Mouse (Mus musculus) liver, adult 2 months (tissue): ENCODE measurements around the gene Ninj2. TPM values are rescaled to one million over a fixed set of nuclear protein-coding genes. Genes with fewer than 3 reads are reported as not detected.

Experiments used
- DNase-seq: peaks from one replicate; pipeline ENCODE4 v3.0.0-alpha.2; 2011; ENCODE audit warnings: low read depth, low spot score; ENCODE audit errors: extremely low read depth
- H3K27ac ChIP-seq: fragments of 200-500 bp; replicated peaks from 2 replicates; pipeline ENCODE4 v1.5.1; 2012; ENCODE audit warnings: low read depth, mild to moderate bottlenecking, control low read depth, inconsistent platforms, low read length; ENCODE audit not compliant: insufficient read depth
- H3K27me3 ChIP-seq: fragments of 200-500 bp; 2 replicates; pipeline ENCODE4 v1.6.1; 2012; ENCODE audit warnings: mild to moderate bottlenecking, moderate library complexity, low read length, inconsistent platforms; ENCODE audit not compliant: control insufficient read depth, insufficient read depth
- H3K36me3 ChIP-seq: fragments of 200-500 bp; 2 replicates; pipeline ENCODE4 v1.6.1; 2012; ENCODE audit warnings: low read length, inconsistent platforms; ENCODE audit not compliant: control insufficient read depth, insufficient read depth
- H3K4me1 ChIP-seq: fragments of 200-500 bp; 2 replicates; pipeline ENCODE4 v1.6.1; 2011; ENCODE audit warnings: low read length; ENCODE audit not compliant: control insufficient read depth, insufficient read depth
- H3K4me3 ChIP-seq: fragments of 200-500 bp; 2 replicates; pipeline ENCODE4 v1.5.1; 2011; ENCODE audit warnings: low read depth, mild to moderate bottlenecking, control low read depth, low read length, moderate library complexity; ENCODE audit not compliant: insufficient read depth
- H3K79me2 ChIP-seq: fragments of 200-500 bp; 2 replicates; pipeline ENCODE4 v1.6.1; 2012; ENCODE audit warnings: inconsistent platforms, mild to moderate bottlenecking, low read length, moderate library complexity; ENCODE audit not compliant: control insufficient read depth, insufficient read depth
- H3K9ac ChIP-seq: fragments of 200-500 bp; 2 replicates; pipeline ENCODE4 v1.6.1; 2012; ENCODE audit warnings: low read depth, mild to moderate bottlenecking, control low read depth, inconsistent platforms, low read length
- CTCF ChIP-seq: fragments of 200-500 bp; IDR thresholded peaks from 2 replicates; pipeline ENCODE4 v1.5.1; 2011; ENCODE audit warnings: low read depth, low read length, control low read depth
- POLR2A ChIP-seq: fragments of 200-500 bp; IDR thresholded peaks from 2 replicates; pipeline ENCODE4 v1.6.1; 2011; ENCODE audit warnings: low read length, control low read depth; ENCODE audit not compliant: insufficient read depth; ENCODE audit errors: extremely low read depth
- WGBS: fragments of 180-500 bp; shearing (Covaris S2); methylation state at CpG from one replicate; pipeline ENCODE4 v1.1.7; 2018; 5-methylcytosine and 5-hydroxymethylcytosine counted together
- polyA plus RNA-seq: library from polyadenylated mRNA; depleted of rRNA; stranded (reverse); fragments of >200 nt; gene quantifications from 2 replicates; pipeline ENCODE4 v1.2.3, GENCODE M21; 2012
- total RNA-seq: library from RNA; depleted of rRNA; stranded (reverse); fragments of >200 nt; gene quantifications from 2 replicates; pipeline ENCODE4 v1.2.3, GENCODE M21; 2014

Ninj2 gene
- total and polyA plus RNA-seq, 2 experiments = not detected

GRCm38 (mm10) chr6:120126456-120126855 lies 33.3 kb downstream of the Ninj2 start:
- Histone ChIP-seq H3K36me3 (no peaks in the 10 kb centered on the region), H3K27me3 (no peaks in the 10 kb centered on the region), H3K9ac (no peak overlapping the region), H3K4me1 (no peaks in the 10 kb centered on the region), H3K79me2 (no peaks in the 10 kb centered on the region), H3K27ac (no peak overlapping the region), H3K4me3 (no peak overlapping the region)
- WGBS = 98% methylated on average over 8 of the region's 8 CpGs
- no peak for TF ChIP-seq CTCF
- no peak for DNase-seq

- no peak overlapping the region for H3K9ac ChIP-seq
- TF ChIP-seq POLR2A (no peak), CTCF (no peak)
- no peaks in the 10 kb centered on the region for H3K27me3 ChIP-seq
- no peaks in the 10 kb centered on the region for H3K79me2 ChIP-seq
- no peak overlapping the region for H3K4me3 ChIP-seq
- 98% methylated on average over 7 of the region's 7 CpGs for WGBS
- DNase-seq = no peak
- no peaks in the 10 kb centered on the region for H3K36me3 ChIP-seq
- H3K27ac ChIP-seq = no peak overlapping the region
- H3K4me1 ChIP-seq = no peaks in the 10 kb centered on the region
These were observed 34.2 kb downstream of the Ninj2 start for GRCm38 (mm10) chr6:120127321-120127720.

GRCm38 (mm10) chr6:120134748-120135147 lies 41.6 kb downstream of the Ninj2 start:
- no peaks in the 10 kb centered on the region for H3K79me2 ChIP-seq
- no peaks in the 10 kb centered on the region for H3K4me1 ChIP-seq
- DNase-seq = no peak
- no peak overlapping the region for H3K9ac ChIP-seq
- TF ChIP-seq POLR2A (no peak), CTCF (no peak)
- no peaks in the 10 kb centered on the region for H3K36me3 ChIP-seq
- WGBS = 83% methylated on average over 4 of the region's 4 CpGs
- H3K4me3 ChIP-seq = no peak overlapping the region
- no peak overlapping the region for H3K27ac ChIP-seq
- no peaks in the 10 kb centered on the region for H3K27me3 ChIP-seq

- H3K79me2 ChIP-seq = no peaks in the 10 kb centered on the region
- TF ChIP-seq POLR2A (no peak), CTCF (no peak)
- WGBS = 83% methylated on average over 1 of the region's 1 CpGs
- no peaks in the 10 kb centered on the region for H3K4me1 ChIP-seq
- no peak overlapping the region for H3K27ac ChIP-seq
- H3K9ac ChIP-seq = no peak overlapping the region
- H3K36me3 ChIP-seq = no peaks in the 10 kb centered on the region
- H3K4me3 ChIP-seq = no peak overlapping the region
- H3K27me3 ChIP-seq = no peaks in the 10 kb centered on the region
- DNase-seq = peak; percentile 23
These were observed 52.3 kb downstream of the Ninj2 start for GRCm38 (mm10) chr6:120145439-120145838.

DNA sequence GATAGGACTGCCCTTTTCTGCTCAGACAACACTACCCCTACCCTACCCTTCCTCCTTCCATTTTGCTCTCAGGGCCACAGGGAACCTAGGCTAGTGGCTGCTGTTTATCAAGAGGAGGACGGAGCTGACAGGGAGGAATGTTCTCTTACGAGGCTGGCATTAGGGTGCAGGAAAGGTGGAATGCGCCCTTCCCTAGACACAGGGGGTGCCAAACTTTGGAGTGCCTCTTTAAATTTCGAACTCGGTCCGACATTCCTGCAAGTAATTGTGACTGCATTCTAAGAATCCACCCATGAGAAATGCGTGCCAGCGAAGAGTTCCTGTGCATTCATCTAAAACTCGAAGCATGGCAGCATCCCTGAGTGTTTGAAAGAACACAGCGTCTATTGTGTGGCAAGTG lies 53.5 kb downstream of the Ninj2 start:
- Histone ChIP-seq H3K4me1 (no peaks in the 10 kb centered on the region), H3K36me3 (no peaks in the 10 kb centered on the region), H3K9ac (no peak overlapping the region), H3K27ac (no peak overlapping the region), H3K27me3 (no peaks in the 10 kb centered on the region), H3K4me3 (no peak overlapping the region), H3K79me2 (no peaks in the 10 kb centered on the region)
- no peak for TF ChIP-seq CTCF
- no peak for TF ChIP-seq POLR2A
- WGBS = 88% methylated on average over 10 of the region's 10 CpGs
- no peak for DNase-seq

DNA sequence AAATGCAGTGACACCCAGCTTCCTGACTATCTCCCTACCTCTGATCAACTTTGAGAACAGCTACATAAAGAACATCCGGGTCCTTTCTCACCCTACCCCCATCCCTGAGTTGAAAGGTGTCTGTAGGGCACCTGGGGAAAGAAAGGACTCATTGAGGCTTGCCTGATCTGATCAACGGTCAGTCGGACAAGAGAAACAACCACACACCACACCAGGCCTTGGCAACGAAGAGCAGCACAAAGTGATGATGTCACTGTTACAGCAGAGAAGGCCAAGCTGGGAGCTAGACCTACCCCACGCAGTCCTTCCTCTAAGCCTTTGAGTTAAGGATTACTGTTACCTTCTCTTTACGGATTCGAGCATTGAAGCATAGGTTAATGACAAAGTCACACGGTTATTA lies 54.3 kb downstream of the Ninj2 start:
- WGBS = 84% methylated on average over 8 of the region's 8 CpGs
- H3K27ac ChIP-seq = no peak overlapping the region

More for the DNA sequence above, 54.3 kb downstream of the Ninj2 start:
- Histone ChIP-seq H3K36me3 (no peaks in the 10 kb centered on the region), H3K4me3 (no peak overlapping the region), H3K9ac (no peak overlapping the region), H3K4me1 (no peaks in the 10 kb centered on the region), H3K79me2 (no peaks in the 10 kb centered on the region), H3K27me3 (no peaks in the 10 kb centered on the region)
- no peak for DNase-seq
- TF ChIP-seq POLR2A = no peak
- TF ChIP-seq CTCF = no peak
